Mouse (Mus musculus) cortical plate, adult 2 months (tissue): ENCODE data around the gene Atp1b2.

Experiments used
- CTCF ChIP-seq: fragments of 200-500 bp; IDR thresholded peaks from 2 replicates; pipeline ENCODE4 v1.5.1; 2011; ENCODE audit warnings: mild to moderate bottlenecking, control low read depth, low read length; ENCODE audit not compliant: insufficient read depth; ENCODE audit errors: extremely low read depth
- POLR2A ChIP-seq: fragments of 200-500 bp; IDR thresholded peaks from 2 replicates; pipeline ENCODE4 v1.6.1; 2011; ENCODE audit warnings: mild to moderate bottlenecking, low read length, control low read depth; ENCODE audit not compliant: insufficient read depth; ENCODE audit errors: extremely low read depth

DNA sequence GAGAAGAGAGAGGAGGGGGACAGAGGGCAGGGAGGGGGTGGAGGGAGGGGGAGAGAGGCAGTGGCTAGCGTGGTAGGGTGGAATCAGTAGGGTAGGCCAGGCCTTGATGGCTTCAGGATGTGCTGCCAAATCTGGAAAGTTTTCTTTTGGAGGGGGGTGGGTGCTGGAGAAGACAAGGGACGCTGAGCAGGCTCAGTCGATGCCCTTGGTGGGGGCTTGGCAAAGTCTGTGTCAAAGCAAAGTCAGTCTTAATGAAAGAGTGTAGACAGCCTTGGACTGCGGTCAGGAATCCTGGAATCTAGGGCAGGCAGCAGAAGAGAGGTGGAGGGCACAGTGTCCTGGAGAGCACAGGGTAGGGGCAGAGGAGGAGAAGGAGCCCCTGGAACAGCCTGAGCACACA is 5.2 kb upstream of the Atp1b2 start:
- TF ChIP-seq CTCF (no peak), POLR2A (no peak)
